Mouse (Mus musculus): ENCODE results near the gene Usp31.

Usp31 gene

GRCm38 (mm10) chr7:121707073-121707667, at the start of gene Usp31:
TSS of gene Usp31 (minus strand) at chr7:121707253.
- peak; percentile 83 for DNase-seq (ENCODE audit: low read depth, low spot score)

DNA sequence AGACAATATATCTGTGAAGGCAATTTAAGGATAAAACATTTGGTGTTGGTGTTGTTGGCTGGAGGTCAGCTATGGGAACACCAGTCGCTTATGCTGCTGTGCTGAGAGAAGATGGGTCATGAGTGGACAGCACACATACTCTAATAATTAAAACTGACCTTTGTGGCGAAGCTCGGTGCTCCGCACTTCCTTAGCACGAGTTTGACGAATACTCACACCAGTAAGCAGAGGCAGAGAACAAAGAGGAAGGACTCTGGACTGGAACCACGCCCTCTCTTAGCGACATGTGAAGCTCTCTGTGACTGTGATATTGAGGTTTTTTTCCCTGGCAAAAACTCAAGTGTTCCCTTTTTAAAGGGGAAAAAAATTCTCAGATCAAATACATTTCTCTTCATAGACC, 47.7 kb upstream of the Usp31 start:
- no peak for DNase-seq (ENCODE audit: low read depth, low spot score)

DNA sequence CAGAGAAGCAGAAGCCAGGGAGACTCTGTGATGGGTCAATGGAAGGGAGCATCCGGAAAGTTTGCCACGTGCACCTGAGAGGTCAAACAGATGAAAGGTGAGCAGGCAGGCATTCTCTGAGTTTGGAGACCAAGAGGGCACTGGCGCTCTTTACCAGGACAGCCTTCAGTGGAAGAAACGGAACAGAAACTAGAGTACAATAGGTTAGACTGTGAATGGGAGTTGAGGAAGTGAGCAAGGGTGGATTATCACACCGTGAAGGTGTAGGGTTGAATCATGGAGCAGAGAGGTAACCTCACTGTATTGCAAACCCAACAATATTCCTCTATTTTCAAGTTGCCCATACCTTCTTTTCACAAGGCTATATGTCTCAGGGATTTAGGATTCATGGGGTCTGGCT, 43.2 kb upstream of the Usp31 start:
- no peak for DNase-seq (ENCODE audit: low read depth, low spot score)

DNA sequence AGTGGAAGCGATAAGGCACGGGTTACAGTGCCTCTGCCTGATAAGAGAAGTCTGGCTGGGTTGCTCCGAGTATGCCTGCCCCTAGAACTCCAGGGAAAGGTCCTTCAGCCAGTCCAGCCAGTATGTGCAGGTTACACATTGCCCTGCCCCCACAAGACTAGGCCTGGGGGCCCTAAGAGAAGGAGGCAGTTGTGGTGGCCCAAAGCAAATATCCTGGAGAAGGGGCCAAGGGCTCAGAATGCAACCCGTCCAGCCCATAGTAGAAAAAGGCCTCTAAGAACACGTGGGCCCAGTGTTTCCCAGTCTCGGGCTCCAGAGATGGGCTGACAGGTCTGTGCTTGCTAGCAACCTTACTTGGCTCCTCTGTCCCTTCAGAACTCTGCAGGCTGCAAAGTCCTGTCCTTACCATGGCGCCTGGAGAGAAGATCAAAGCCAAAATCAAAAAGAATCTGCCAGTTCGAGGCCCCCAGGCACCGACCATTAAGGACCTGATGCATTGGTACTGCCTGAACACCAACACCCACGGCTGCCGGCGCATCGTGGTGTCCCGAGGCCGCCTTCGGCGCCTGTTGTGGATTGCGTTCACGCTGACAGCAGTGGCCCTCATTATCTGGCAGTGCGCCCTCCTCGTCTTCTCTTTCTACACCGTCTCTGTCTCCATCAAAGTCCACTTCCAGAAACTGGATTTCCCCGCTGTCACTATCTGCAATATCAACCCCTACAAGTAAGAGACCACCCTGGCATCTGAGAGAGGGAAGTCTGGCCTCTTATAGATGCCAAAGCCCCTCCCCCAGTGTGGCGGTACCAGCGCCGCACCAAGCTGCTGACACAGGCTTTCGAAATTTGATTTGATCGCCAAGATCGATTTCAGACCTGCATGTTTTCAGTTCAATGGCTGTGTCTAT, 30.7 kb upstream of the Usp31 start:
- DNase-seq (ENCODE audit: low read depth, low spot score), result no peak

GRCm38 (mm10) chr7:121734171-121734831, 27.2 kb upstream of the Usp31 start, which contains the start of gene Scnn1g:
TSS of gene Scnn1g (plus strand) at chr7:121734479.
- peak; percentile 82 for DNase-seq (ENCODE audit: low read depth, low spot score)

DNA sequence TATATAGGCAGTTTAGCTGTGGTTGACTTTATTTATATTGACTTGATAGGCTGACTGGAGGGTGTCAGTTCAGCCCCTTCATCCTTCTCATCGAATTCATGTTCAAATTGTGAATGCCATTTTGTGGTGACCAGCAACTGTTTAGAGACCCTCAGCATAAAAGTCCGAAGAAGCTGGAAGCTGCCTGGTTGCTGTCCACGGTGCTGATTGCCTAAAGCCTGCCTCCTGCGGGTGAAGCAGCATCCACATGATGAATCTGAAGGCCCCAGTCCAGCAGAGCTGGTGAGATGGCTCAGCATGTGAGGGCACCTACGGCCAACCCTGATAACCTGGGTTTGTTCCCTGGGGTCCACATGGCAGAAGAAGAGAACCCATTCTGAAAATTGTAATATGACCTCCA, 23.2 kb upstream of the Usp31 start:
- DNase-seq (ENCODE audit: low read depth, low spot score), result no peak

- DNase-seq (ENCODE audit: low read depth, low spot score), result no peak
These were observed 10.0 kb upstream of the Usp31 start for GRCm38 (mm10) chr7:121717031-121717430.

- no peak for DNase-seq (ENCODE audit: low read depth, low spot score)
These were observed 4.1 kb upstream of the Usp31 start for GRCm38 (mm10) chr7:121711171-121711570.

GRCm38 (mm10) chr7:121706411-121707072, 511 bp downstream of the Usp31 start:
- no peak for DNase-seq (ENCODE audit: low read depth, low spot score)

GRCm38 (mm10) chr7:121705051-121705450, 2.0 kb downstream of the Usp31 start:
- DNase-seq (ENCODE audit: low read depth, low spot score), result no peak

GRCm38 (mm10) chr7:121701983-121702382, 5.1 kb downstream of the Usp31 start:
- no peak for DNase-seq (ENCODE audit: low read depth, low spot score)

DNA sequence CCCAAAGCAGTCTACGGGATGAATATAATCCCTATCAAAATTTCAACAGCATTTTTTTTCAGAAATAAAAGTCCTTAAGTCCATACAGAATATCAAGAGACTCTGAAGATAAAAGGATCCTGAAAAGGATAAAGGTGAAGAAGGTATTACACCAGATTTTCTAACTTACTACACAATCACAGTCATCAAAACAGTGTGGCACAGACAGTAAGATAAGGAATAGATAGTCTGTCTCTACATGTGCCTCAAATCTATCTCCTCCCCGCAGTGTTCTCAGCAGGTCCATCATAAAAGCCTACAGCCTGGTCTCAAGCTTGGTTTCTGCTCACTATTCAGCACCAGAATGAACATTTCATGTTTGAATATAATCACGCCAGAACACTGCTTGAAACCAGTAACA, 6.6 kb downstream of the Usp31 start:
- no peak for DNase-seq (ENCODE audit: low read depth, low spot score)

GRCm38 (mm10) chr7:121699218-121699617, 7.8 kb downstream of the Usp31 start:
- DNase-seq (ENCODE audit: low read depth, low spot score), result no peak

- no peak for DNase-seq (ENCODE audit: low read depth, low spot score)
These were observed 9.5 kb downstream of the Usp31 start for GRCm38 (mm10) chr7:121697574-121697973.

DNA sequence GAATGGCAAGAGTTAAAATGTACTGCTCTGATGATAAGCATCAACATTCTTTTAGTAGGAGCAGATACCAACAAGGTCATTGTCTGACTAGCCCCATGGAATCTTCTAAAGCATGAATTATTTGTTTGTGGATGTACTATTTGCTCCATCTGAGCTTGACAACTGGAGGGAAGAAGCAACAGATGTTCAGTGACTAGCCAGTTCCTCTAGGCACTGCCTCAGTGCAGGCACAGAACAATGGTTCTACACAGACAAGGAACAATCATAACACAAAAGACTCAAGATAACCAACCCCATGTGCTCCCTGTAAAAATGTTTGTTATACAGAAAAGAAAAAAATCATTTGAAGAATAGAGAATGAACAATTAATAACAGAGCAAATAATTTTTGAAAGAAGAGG, 9.9 kb downstream of the Usp31 start:
- DNase-seq (ENCODE audit: low read depth, low spot score), result no peak

- no peak for DNase-seq (ENCODE audit: low read depth, low spot score)
These were observed 15.2 kb downstream of the Usp31 start for GRCm38 (mm10) chr7:121691803-121692202.

DNA sequence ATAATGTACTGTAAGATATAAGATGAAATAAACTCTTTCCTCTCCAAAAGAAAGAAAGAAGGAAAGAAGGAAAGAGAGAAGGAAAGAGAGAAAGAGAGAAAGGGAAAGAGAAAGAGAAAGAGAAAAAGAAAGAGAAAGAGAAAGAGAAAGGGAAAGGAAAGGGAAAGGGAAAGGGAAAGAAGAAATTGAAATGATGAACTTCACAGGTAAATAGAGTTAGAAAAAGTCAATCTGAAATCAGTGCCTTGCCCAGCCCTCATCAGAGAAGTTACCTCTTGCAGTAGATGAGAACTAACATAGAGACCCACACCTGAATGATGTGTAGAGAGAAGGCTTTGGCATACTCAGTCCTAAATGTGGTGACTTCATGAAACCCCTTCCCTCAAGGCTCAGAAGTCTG, 17.7 kb downstream of the Usp31 start:
- DNase-seq (ENCODE audit: low read depth, low spot score), result no peak

DNA sequence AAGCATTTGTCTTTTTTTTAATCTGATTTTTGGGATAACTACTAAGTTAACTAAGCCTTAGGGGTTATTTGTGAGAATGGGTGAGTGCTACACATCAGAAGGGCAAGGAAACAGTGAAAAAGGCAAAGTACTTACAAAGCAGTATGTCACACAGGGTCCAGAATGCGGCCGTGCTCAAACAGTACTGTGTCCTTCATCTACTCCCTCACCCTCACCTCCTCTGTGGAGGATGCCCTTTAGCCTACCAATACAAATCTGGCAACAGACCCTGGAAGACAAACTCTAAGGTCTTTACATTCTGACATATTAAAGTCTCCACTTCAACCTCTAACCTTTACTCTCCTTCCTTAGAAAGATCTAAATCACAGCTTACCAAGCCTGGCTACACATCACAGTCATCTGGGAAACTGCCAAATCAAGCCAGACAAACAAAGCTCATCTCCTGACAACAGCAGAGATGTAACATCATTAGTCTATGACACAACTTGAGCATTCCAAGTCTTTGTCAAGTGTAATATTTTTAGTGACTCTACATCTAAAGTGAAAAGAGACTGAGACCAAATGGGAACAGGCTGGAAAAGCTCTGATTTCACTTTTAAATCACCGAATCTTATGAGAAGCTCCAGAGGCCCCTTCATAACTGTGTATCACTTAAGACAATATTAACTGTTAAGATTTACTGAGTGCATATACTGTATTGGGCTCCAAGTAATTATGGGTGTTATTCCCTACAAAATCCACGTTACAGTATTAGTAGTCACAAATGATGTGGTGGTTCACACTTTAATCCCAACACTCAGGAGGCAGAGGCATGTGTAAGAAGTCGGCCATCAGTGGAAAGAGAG, 21.7 kb downstream of the Usp31 start:
- no peak for DNase-seq (ENCODE audit: low read depth, low spot score)

- no peak for DNase-seq (ENCODE audit: low read depth, low spot score)
These were observed 25.9 kb downstream of the Usp31 start for GRCm38 (mm10) chr7:121681191-121681590.

GRCm38 (mm10) chr7:121677105-121677753, 29.8 kb downstream of the Usp31 start:
- DNase-seq (ENCODE audit: low read depth, low spot score), result no peak

GRCm38 (mm10) chr7:121660705-121661104, 46.3 kb downstream of the Usp31 start:
- no peak for DNase-seq (ENCODE audit: low read depth, low spot score)

Data from WW6 (cell line).